Mouse (Mus musculus): ENCODE measurements around the gene Whamm. TPM values are rescaled to one million over a fixed set of nuclear protein-coding genes. Genes with fewer than 3 reads are reported as not detected.

Whamm gene
- polyA plus RNA-seq, 1 experiment from 2014 or later = 7.6 TPM

GRCm38 (mm10) chr7:81631261-81631660 lies 60.2 kb downstream of the Whamm start:
- H3K4me2 ChIP-seq = no peak overlapping the region
- no peak for ATAC-seq (ENCODE audit: insufficient number of reproducible peaks, low FRiP score)
- peaks cover 29% of the 10 kb centered on the region for H3K36me3 ChIP-seq
- H3K9me3 ChIP-seq (replicated peaks) = peaks cover 2% of the 10 kb centered on the region; the same call in 1 of the 2 replicates
- no peak overlapping the region for H3K9ac ChIP-seq
- H3K27ac ChIP-seq (ENCODE audit: poor library complexity, severe bottlenecking) = no peak overlapping the region
- no peak overlapping the region for H3K4me3 ChIP-seq
- H3K27me3 ChIP-seq (replicated peaks) = no peaks in the 10 kb centered on the region
- WGBS = 89% methylated on average over 8 of the region's 8 CpGs
- no peaks in the 10 kb centered on the region for H3K4me1 ChIP-seq (replicated peaks)

- no peaks in the 10 kb centered on the region for H3K9me3 ChIP-seq (replicated peaks)
- H3K4me3 ChIP-seq = no peak overlapping the region
- H3K36me3 ChIP-seq = peaks cover 27% of the 10 kb centered on the region
- no peak for ATAC-seq (ENCODE audit: insufficient number of reproducible peaks, low FRiP score)
- no peaks in the 10 kb centered on the region for H3K27me3 ChIP-seq (replicated peaks)
- no peak overlapping the region for H3K27ac ChIP-seq (ENCODE audit: poor library complexity, severe bottlenecking)
- no peak overlapping the region for H3K4me2 ChIP-seq
- no peaks in the 10 kb centered on the region for H3K4me1 ChIP-seq (replicated peaks)
- H3K9ac ChIP-seq = no peak overlapping the region
- WGBS = 83% methylated on average over 6 of the region's 6 CpGs
Measured at GRCm38 (mm10) chr7:81632586-81632985, 61.5 kb downstream of the Whamm start.

- WGBS = 26% methylated on average over 6 of the region's 6 CpGs
- peak; percentile 65; the same call in 1 of the 2 replicates for ATAC-seq (ENCODE audit: insufficient number of reproducible peaks, low FRiP score)
- H3K4me3 ChIP-seq = no peak overlapping the region
- no peak overlapping the region for H3K4me2 ChIP-seq
- H3K9ac ChIP-seq = no peak overlapping the region
- no peaks in the 10 kb centered on the region for H3K9me3 ChIP-seq (replicated peaks)
- peak overlapping the region; percentile 52 for H3K27ac ChIP-seq (ENCODE audit: poor library complexity, severe bottlenecking)
- no peaks in the 10 kb centered on the region for H3K27me3 ChIP-seq (replicated peaks)
- peaks cover 42% of the 10 kb centered on the region for H3K4me1 ChIP-seq (replicated peaks)
- H3K36me3 ChIP-seq = 0 out of 2 replicates have a peak, but pooled peaks cover 2% of the 10 kb centered on the region
Measured at GRCm38 (mm10) chr7:81641101-81641500, 70.0 kb downstream of the Whamm start.

GRCm38 (mm10) chr7:81644551-81645235 lies 73.6 kb downstream of the Whamm start:
- H3K4me3 ChIP-seq = no peak overlapping the region
- 0 out of 2 replicates have a peak overlapping the region, but pooled peaks have one; percentile 18 for H3K9ac ChIP-seq
- H3K36me3 ChIP-seq = peaks cover 4% of the 10 kb centered on the region; the same call in 1 of the 2 replicates
- ATAC-seq (ENCODE audit: insufficient number of reproducible peaks, low FRiP score) = no peak
- peak overlapping the region; percentile 76 for H3K27ac ChIP-seq (ENCODE audit: poor library complexity, severe bottlenecking)
- H3K4me1 ChIP-seq (replicated peaks) = peaks cover 53% of the 10 kb centered on the region
- H3K4me2 ChIP-seq = no peak overlapping the region
- H3K9me3 ChIP-seq (replicated peaks) = no peaks in the 10 kb centered on the region
- H3K27me3 ChIP-seq (replicated peaks) = no peaks in the 10 kb centered on the region
- 58% methylated on average over 7 of the region's 7 CpGs for WGBS

MicroRNA genes within 50 kb of the gene (microRNA counts, 519-probe panel; counts per million panel counts)
- microRNA mmu-miR-1839-3p = not detected
- microRNA mmu-miR-1839-5p = 4,913 counts per million, percentile 53 among the panel's probes with 10 or more counts

Other genes starting within 250 kb of the Whamm start
- gene Rps17, start 226.0 kb upstream of the Whamm start, polyA plus RNA-seq (2016; fragmentation: Nextera tagmentation; extraction: Ambion mirVana) = 862 and 873 TPM in 2 replicates
- gene Cpeb1, start 115.8 kb upstream of the Whamm start, polyA plus RNA-seq (2016; fragmentation: Nextera tagmentation; extraction: Ambion mirVana) = 3.2 and 4.4 TPM in 2 replicates
- 4.5 and 5.7 TPM in 2 replicates for gene Ap3b2, start 77.3 kb upstream of the Whamm start, polyA plus RNA-seq (2016; fragmentation: Nextera tagmentation; extraction: Ambion mirVana)
- not detected in 2 replicates for gene BC048679, start 73.0 kb upstream of the Whamm start, polyA plus RNA-seq (2016; fragmentation: Nextera tagmentation; extraction: Ambion mirVana)
- gene Fsd2, start 4.3 kb upstream of the Whamm start, polyA plus RNA-seq (2016; fragmentation: Nextera tagmentation; extraction: Ambion mirVana) = 65.0 and 65.8 TPM in 2 replicates
- gene Homer2, start 136.3 kb downstream of the Whamm start, polyA plus RNA-seq (2016; fragmentation: Nextera tagmentation; extraction: Ambion mirVana) = 121 and 122 TPM in 2 replicates
- gene Ramac, start 191.7 kb downstream of the Whamm start, polyA plus RNA-seq (2016; fragmentation: Nextera tagmentation; extraction: Ambion mirVana) = 82.4 and 84.5 TPM in 2 replicates
- gene 3110040N11Rik, start 218.2 kb downstream of the Whamm start, polyA plus RNA-seq (2016; fragmentation: Nextera tagmentation; extraction: Ambion mirVana) = 36.8 and 37.5 TPM in 2 replicates

Measured in heart, embryonic 12.5 days (tissue).